Mouse (Mus musculus) forebrain, postnatal 0 days (tissue): ENCODE measurements around the gene Sprn. TPM values are rescaled to one million over a fixed set of nuclear protein-coding genes. Genes with fewer than 3 reads are reported as not detected.

ENCODE experiments used
- ATAC-seq: fragments of 200-750 bp; cut with Nextera tagmentation; 2 replicates; pipeline ENCODE4 v1.8.0; 2017; ENCODE audit warnings: mild to moderate bottlenecking, moderate library complexity
- DNase-seq: peaks from one replicate; pipeline ENCODE4 v3.0.0-alpha.2; 2015
- H3K27ac ChIP-seq: fragments of 300-500 bp; sonication (generic); 2 replicates; pipeline ENCODE4 v1.5.1; 2014; ENCODE audit warnings: low read depth, mild to moderate bottlenecking, antibody characterized with exemption, low read length, moderate library complexity, mixed read lengths
- H3K27me3 ChIP-seq: fragments of 300-500 bp; sonication (generic); 2 replicates; pipeline ENCODE4 v1.6.1; 2014; ENCODE audit warnings: mild to moderate bottlenecking, low read length, mixed read lengths; ENCODE audit not compliant: insufficient read depth
- H3K36me3 ChIP-seq: fragments of 300-500 bp; sonication (generic); 2 replicates; pipeline ENCODE4 v1.6.1; 2014; ENCODE audit warnings: mild to moderate bottlenecking, moderate library complexity; ENCODE audit not compliant: insufficient read depth
- H3K4me1 ChIP-seq: fragments of 300-500 bp; sonication (generic); 2 replicates; pipeline ENCODE4 v1.6.1; 2014; ENCODE audit warnings: antibody characterized with exemption; ENCODE audit not compliant: insufficient read depth
- H3K4me2 ChIP-seq: fragments of 300-500 bp; sonication (generic); 2 replicates; pipeline ENCODE4 v1.6.1; 2014; ENCODE audit warnings: low read depth, mild to moderate bottlenecking, moderate library complexity
- H3K4me3 ChIP-seq: fragments of 300-500 bp; sonication (generic); 2 replicates; pipeline ENCODE4 v1.5.1; 2014; ENCODE audit warnings: low read depth, low read length, mixed read lengths
- H3K9ac ChIP-seq: fragments of 300-500 bp; sonication (generic); 2 replicates; pipeline ENCODE4 v1.6.1; 2014; ENCODE audit warnings: mild to moderate bottlenecking
- H3K9me3 ChIP-seq: fragments of 300-500 bp; sonication (generic); 2 replicates; pipeline ENCODE4 v1.6.1; 2016; ENCODE audit warnings: low read length
- CTCF ChIP-seq: sonication (generic); IDR thresholded peaks from 2 replicates; pipeline ENCODE4 v1.5.1; 2016; ENCODE audit warnings: antibody characterized with exemption, control low read depth, low read depth
- whole genome bisulfite sequencing: fragments of 180-500 bp; shearing (Covaris S2); extraction: QIAGEN DNeasy Blood & Tissue Kit; methylation state at CpG from one replicate; pipeline ENCODE4 v1.1.7; 2014; 5-methylcytosine and 5-hydroxymethylcytosine counted together
- polyA plus RNA-seq: library from polyadenylated mRNA; unstranded; fragments of >200 nt; fragmentation: Nextera tagmentation; extraction: Ambion mirVana; gene quantifications from 2 replicates; pipeline ENCODE4 v1.2.1, GENCODE M21; 2015
- total RNA-seq: library from RNA; depleted of rRNA; stranded (reverse); fragments of >200 nt; gene quantifications from 2 replicates; pipeline ENCODE4 v1.2.3, GENCODE M21; 2014

The Sprn gene
- total and polyA plus RNA-seq, 2 experiments from 2014 or later, result 43.5 to 74.4 TPM

GRCm38 (mm10) chr7:140127911-140128310 lies 26.8 kb downstream of the Sprn start:
- Histone ChIP-seq H3K9me3 (no peaks in the 10 kb centered on the region), H3K4me3 (no peak overlapping the region), H3K27me3 (no peaks in the 10 kb centered on the region), H3K4me1 (0 out of 2 replicates have a peak, but pooled peaks cover 3% of the 10 kb centered on the region), H3K9ac (no peak overlapping the region), H3K36me3 (no peaks in the 10 kb centered on the region), H3K4me2 (no peak overlapping the region), H3K27ac (no peak overlapping the region)
- no peak for ATAC-seq
- no peak for DNase-seq
- WGBS, result 97% methylated on average over 2 of the region's 2 CpGs
- TF ChIP-seq CTCF, result no peak

GRCm38 (mm10) chr7:140126934-140127333 lies 27.7 kb downstream of the Sprn start:
- no peak overlapping the region for H3K4me3 ChIP-seq
- ATAC-seq, result no peak
- no peaks in the 10 kb centered on the region for H3K27me3 ChIP-seq
- no peak overlapping the region for H3K9ac ChIP-seq
- H3K9me3 ChIP-seq, result no peaks in the 10 kb centered on the region
- no peak for DNase-seq
- H3K4me2 ChIP-seq, result no peak overlapping the region
- no peaks in the 10 kb centered on the region for H3K36me3 ChIP-seq
- TF ChIP-seq CTCF, result no peak
- 0 out of 2 replicates have a peak, but pooled peaks cover 3% of the 10 kb centered on the region for H3K4me1 ChIP-seq
- no peak overlapping the region for H3K27ac ChIP-seq
- WGBS, result 80% methylated on average over 3 of the region's 3 CpGs

- TF ChIP-seq CTCF, result no peak
- H3K4me2 ChIP-seq, result peak overlapping the region; percentile 88
- H3K36me3 ChIP-seq, result no peaks in the 10 kb centered on the region
- H3K4me1 ChIP-seq, result 0 out of 2 replicates have a peak, but pooled peaks cover 3% of the 10 kb centered on the region
- H3K27ac ChIP-seq, result no peak overlapping the region
- no peaks in the 10 kb centered on the region for H3K27me3 ChIP-seq
- ATAC-seq (no peak), DNase-seq (no peak)
- peak overlapping the region; percentile 67 for H3K4me3 ChIP-seq
- peak overlapping the region; percentile 71 for H3K9ac ChIP-seq
- 10% methylated on average over 5 of the region's 5 CpGs for WGBS
- H3K9me3 ChIP-seq, result no peaks in the 10 kb centered on the region
Observed at GRCm38 (mm10) chr7:140126022-140126350, 28.7 kb downstream of the Sprn start.

GRCm38 (mm10) chr7:140125278-140126021 lies 29.2 kb downstream of the Sprn start:
- Histone ChIP-seq H3K4me2 (peak overlapping the region; percentile 88), H3K9me3 (no peaks in the 10 kb centered on the region), H3K9ac (peak overlapping the region; percentile 71), H3K4me1 (0 out of 2 replicates have a peak, but pooled peaks cover 3% of the 10 kb centered on the region), H3K4me3 (peak overlapping the region; percentile 67), H3K36me3 (no peaks in the 10 kb centered on the region), H3K27ac (no peak overlapping the region), H3K27me3 (no peaks in the 10 kb centered on the region)
- DNase-seq (peak; percentile 85), ATAC-seq (peak; percentile 97)
- TF ChIP-seq CTCF, result no peak
- under 1% methylated on average over 36 of the region's 40 CpGs for WGBS

- H3K36me3 ChIP-seq, result no peaks in the 10 kb centered on the region
- no peaks in the 10 kb centered on the region for H3K9me3 ChIP-seq
- H3K4me1 ChIP-seq, result 0 out of 2 replicates have a peak, but pooled peaks cover 3% of the 10 kb centered on the region
- H3K9ac ChIP-seq, result no peak overlapping the region
- 97% methylated on average over 1 of the region's 1 CpGs for WGBS
- no peaks in the 10 kb centered on the region for H3K27me3 ChIP-seq
- H3K4me2 ChIP-seq, result no peak overlapping the region
- H3K27ac ChIP-seq, result no peak overlapping the region
- ATAC-seq (no peak), DNase-seq (no peak)
- no peak overlapping the region for H3K4me3 ChIP-seq
- no peak for TF ChIP-seq CTCF
Observed at GRCm38 (mm10) chr7:140124382-140124781, 30.3 kb downstream of the Sprn start.

- Histone ChIP-seq H3K36me3 (no peaks in the 10 kb centered on the region), H3K4me3 (no peak overlapping the region), H3K4me1 (0 out of 2 replicates have a peak, but pooled peaks cover 3% of the 10 kb centered on the region), H3K27me3 (no peaks in the 10 kb centered on the region), H3K4me2 (no peak overlapping the region), H3K9ac (no peak overlapping the region), H3K27ac (no peak overlapping the region), H3K9me3 (no peaks in the 10 kb centered on the region)
- DNase-seq (no peak), ATAC-seq (no peak)
- no peak for TF ChIP-seq CTCF
- WGBS, result 43% methylated on average over 4 of the region's 4 CpGs
Observed at GRCm38 (mm10) chr7:140122765-140123164, 31.9 kb downstream of the Sprn start.

GRCm38 (mm10) chr7:140121338-140121910 lies 33.3 kb downstream of the Sprn start:
- DNase-seq (no peak), ATAC-seq (no peak)
- H3K9ac ChIP-seq, result no peak overlapping the region
- TF ChIP-seq CTCF, result no peak
- H3K4me2 ChIP-seq, result no peak overlapping the region
- no peaks in the 10 kb centered on the region for H3K27me3 ChIP-seq
- no peaks in the 10 kb centered on the region for H3K36me3 ChIP-seq
- no peak overlapping the region for H3K4me3 ChIP-seq
- 67% methylated on average over 13 of the region's 13 CpGs for WGBS
- no peak overlapping the region for H3K27ac ChIP-seq
- H3K9me3 ChIP-seq, result no peaks in the 10 kb centered on the region
- peaks cover 7% of the 10 kb centered on the region; the same call in 1 of the 2 replicates for H3K4me1 ChIP-seq
